Mouse (Mus musculus) olfactory bulb, adult 2 months (tissue): ENCODE data around the gene Uhrf1bp1l.

Experiments used
- CTCF ChIP-seq: fragments of 200-500 bp; IDR thresholded peaks from 2 replicates; pipeline ENCODE4 v1.5.1; 2012; ENCODE audit warnings: low read depth, mild to moderate bottlenecking, low read length, moderate library complexity; ENCODE audit not compliant: insufficient read depth
- POLR2A ChIP-seq: fragments of 200-500 bp; IDR thresholded peaks from 2 replicates; pipeline ENCODE4 v1.6.1; 2012; ENCODE audit warnings: mild to moderate bottlenecking, low read depth, low read length, moderate library complexity; ENCODE audit not compliant: insufficient read depth

DNA sequence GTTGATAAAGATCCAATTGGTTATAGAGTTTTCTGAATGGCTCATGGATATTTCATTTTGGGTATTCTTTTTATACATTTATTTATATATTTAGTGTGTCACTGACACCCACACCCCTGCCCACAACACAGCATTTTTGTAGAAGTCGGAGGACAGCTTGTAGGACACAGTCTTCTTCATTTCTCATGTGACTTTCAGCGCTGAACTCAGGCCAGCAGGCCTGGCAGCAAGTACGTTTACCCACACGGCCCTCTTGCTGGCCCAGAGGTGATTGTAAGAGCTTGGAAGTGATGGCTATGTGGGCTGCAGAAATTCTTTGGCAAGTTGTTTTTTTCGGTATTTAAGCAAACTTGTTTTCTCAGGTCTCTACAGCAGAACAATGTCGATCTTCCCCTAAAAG is 49.3 kb downstream of the Uhrf1bp1l start:
- TF ChIP-seq CTCF (no peak), POLR2A (no peak)
